Mouse (Mus musculus) forebrain, embryonic 16.5 days (tissue): ENCODE results near the gene Csrp3. TPM values are rescaled to one million over a fixed set of nuclear protein-coding genes. Genes with fewer than 3 reads are reported as not detected.

Experiments
- ATAC-seq: fragments of 200-750 bp; cut with Nextera tagmentation; 2 replicates; pipeline ENCODE4 v1.8.0; 2017; ENCODE audit warnings: mild to moderate bottlenecking, moderate library complexity
- H3K27ac ChIP-seq: fragments of 300-500 bp; sonication (generic); 2 replicates; pipeline ENCODE4 v1.5.1; 2014; ENCODE audit warnings: low read length, control low read depth
- H3K27me3 ChIP-seq: fragments of 300-500 bp; sonication (generic); replicated peaks from 2 replicates; pipeline ENCODE4 v1.6.1; 2014; ENCODE audit warnings: low read length; ENCODE audit not compliant: control insufficient read depth, insufficient read depth
- H3K36me3 ChIP-seq: fragments of 300-500 bp; sonication (generic); 2 replicates; pipeline ENCODE4 v1.6.1; 2014; ENCODE audit not compliant: control insufficient read depth, insufficient read depth
- H3K4me1 ChIP-seq: fragments of 300-500 bp; sonication (generic); replicated peaks from 2 replicates; pipeline ENCODE4 v1.6.1; 2014; ENCODE audit warnings: low read length; ENCODE audit not compliant: control insufficient read depth, insufficient read depth
- H3K4me2 ChIP-seq: fragments of 300-500 bp; sonication (generic); 2 replicates; pipeline ENCODE4 v1.6.1; 2014; ENCODE audit warnings: mild to moderate bottlenecking, low read length, control low read depth
- H3K4me3 ChIP-seq: fragments of 300-500 bp; sonication (generic); replicated peaks from 2 replicates; pipeline ENCODE4 v1.5.1; 2014; ENCODE audit warnings: mild to moderate bottlenecking, low read length, control low read depth
- H3K9ac ChIP-seq: fragments of 300-500 bp; sonication (generic); replicated peaks from 2 replicates; pipeline ENCODE4 v1.6.1; 2014; ENCODE audit warnings: low read depth, low read length, control low read depth
- H3K9me3 ChIP-seq: fragments of 300-500 bp; sonication (generic); 2 replicates; pipeline ENCODE4 v1.6.1; 2016; ENCODE audit warnings: low read length; ENCODE audit not compliant: control insufficient read depth
- WGBS: fragments of 180-500 bp; shearing (Covaris S2); extraction: QIAGEN DNeasy Blood & Tissue Kit; methylation state at CpG from one replicate; pipeline ENCODE4 v1.1.7; 2014; 5-methylcytosine and 5-hydroxymethylcytosine counted together
- polyA plus RNA-seq: library from polyadenylated mRNA; unstranded; fragments of >200 nt; fragmentation: Nextera tagmentation; extraction: Ambion mirVana; gene quantifications from 2 replicates; pipeline ENCODE4 v1.2.1, GENCODE M21; 2015

The Csrp3 gene
- not detected in 2 replicates for polyA plus RNA-seq

DNA sequence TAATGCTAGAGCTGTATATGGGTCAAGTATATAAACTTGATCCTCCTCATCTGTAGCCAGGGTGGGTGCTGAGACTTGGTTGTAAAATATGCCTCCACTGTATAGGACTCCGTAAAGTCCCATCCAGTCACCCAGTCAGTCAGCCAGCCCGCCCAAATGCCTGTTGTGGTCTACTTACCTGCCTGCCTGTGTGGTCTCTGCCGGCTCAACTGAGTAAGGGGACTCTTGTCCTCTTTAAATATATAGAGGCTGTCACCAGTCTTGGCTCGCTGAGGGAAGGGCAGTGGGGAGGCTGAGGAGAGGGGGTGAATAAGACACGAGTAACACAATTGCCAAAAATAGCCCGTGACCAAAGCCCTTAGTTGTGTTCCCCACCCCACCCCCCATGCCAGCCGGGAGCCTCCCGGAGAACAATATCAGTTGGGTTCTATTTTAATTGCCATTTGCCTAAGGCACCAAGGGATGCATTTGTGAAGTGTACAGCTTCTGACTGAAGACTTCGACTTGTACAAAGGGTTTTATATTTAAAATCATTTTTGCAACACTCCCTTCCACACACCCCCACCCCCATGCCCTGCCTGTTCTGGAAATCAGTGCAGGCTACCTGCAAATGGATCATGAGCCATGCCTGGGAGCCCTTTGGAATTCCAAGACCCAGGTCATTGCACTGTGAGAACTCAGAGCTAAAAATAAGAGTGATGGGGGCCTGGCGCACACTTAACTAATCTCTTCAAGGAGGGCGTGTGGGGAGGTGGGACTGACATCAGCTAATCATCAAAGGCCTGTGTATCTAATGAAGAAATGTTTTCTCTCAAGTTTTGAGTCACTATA lies at the start of gene Csrp3:
Csrp3 (minus strand) TSS at position 214 of the 831 bp plus-strand sequence.
- no peak for ATAC-seq

GRCm38 (mm10) chr7:48896051-48896450 lies 48.2 kb upstream of the Csrp3 start:
- 90% methylated on average over 4 of the region's 4 CpGs for WGBS

More for the DNA sequence above, at the start of gene Csrp3:
- Histone ChIP-seq H3K4me3 (no peak within 1 kb of the TSS), H3K9me3 (no peaks in the 10 kb centered on the region), H3K27me3 (no peaks in the 10 kb centered on the region), H3K27ac (no peak within 1 kb of the TSS), H3K4me1 (0 out of 2 replicates have a peak, but pooled peaks cover 3% of the 10 kb centered on the region), H3K9ac (no peak within 1 kb of the TSS), H3K4me2 (no peak within 1 kb of the TSS), H3K36me3 (no peaks in the 10 kb centered on the region)
- 42% methylated on average over 11 of the region's 11 CpGs for WGBS

DNA sequence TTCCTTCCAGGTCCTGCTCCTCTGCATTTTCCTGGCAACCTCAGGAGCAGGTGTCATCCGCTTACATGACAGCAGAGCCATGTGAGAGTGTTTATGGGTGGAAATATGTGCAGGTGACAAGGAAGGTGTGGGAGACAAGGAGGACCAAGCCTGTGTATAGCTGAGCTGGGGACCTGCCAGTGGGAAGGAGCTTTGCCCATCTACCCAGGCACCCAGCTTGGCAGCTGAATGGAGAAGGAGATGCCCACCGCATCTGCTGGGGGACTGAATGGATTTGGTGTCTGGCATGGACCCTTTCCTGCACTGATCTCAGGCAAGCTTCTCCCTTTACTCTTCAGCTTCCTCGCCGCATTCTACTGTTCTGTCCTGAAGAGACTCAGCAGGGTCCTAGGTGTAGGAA lies 47.6 kb upstream of the Csrp3 start:
- H3K27me3 ChIP-seq, result peaks cover 8% of the 10 kb centered on the region; the same call in 1 of the 2 replicates

More at GRCm38 (mm10) chr7:48896051-48896450, 48.2 kb upstream of the Csrp3 start:
- Histone ChIP-seq H3K36me3 (no peaks in the 10 kb centered on the region), H3K4me2 (no peak overlapping the region), H3K9me3 (no peaks in the 10 kb centered on the region), H3K9ac (no peak overlapping the region), H3K27ac (no peak overlapping the region), H3K4me1 (peaks cover 13% of the 10 kb centered on the region), H3K4me3 (no peak overlapping the region), H3K27me3 (peaks cover 8% of the 10 kb centered on the region; the same call in 1 of the 2 replicates)
- no peak for ATAC-seq

DNA sequence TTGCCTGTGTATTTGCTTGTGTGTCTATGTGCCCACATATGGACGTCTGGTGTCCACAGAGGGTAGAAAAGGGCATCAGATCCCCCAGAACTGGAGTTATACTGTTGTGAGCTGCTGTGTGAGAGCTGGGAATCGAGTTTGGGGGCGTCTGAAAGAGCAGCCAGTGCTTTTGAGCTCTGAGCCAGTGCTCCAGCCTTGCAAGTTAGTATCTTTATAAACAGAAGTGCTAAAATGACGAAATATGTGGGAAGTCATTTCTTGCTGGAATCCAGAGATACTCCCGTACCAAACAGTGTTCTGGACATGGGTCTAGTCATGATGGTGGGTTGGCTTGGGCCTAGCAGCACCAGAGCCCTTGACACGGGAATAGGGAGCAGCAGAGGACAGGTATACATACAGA lies 46.9 kb upstream of the Csrp3 start:
- WGBS, result 79% methylated on average over 6 of the region's 6 CpGs
- no peak for ATAC-seq

More for the DNA sequence above, 47.6 kb upstream of the Csrp3 start:
- peaks cover 17% of the 10 kb centered on the region for H3K4me1 ChIP-seq
- no peak overlapping the region for H3K27ac ChIP-seq
- ATAC-seq, result no peak
- no peak overlapping the region for H3K4me3 ChIP-seq
- no peak overlapping the region for H3K9ac ChIP-seq
- H3K9me3 ChIP-seq, result no peaks in the 10 kb centered on the region
- WGBS, result 85% methylated on average over 4 of the region's 4 CpGs
- H3K36me3 ChIP-seq, result no peaks in the 10 kb centered on the region
- H3K4me2 ChIP-seq, result no peak overlapping the region

GRCm38 (mm10) chr7:48894152-48894551 lies 46.3 kb upstream of the Csrp3 start:
- Histone ChIP-seq H3K4me2 (no peak overlapping the region), H3K27me3 (peaks cover 5% of the 10 kb centered on the region; the same call in 1 of the 2 replicates), H3K27ac (no peak overlapping the region), H3K9me3 (no peaks in the 10 kb centered on the region), H3K9ac (no peak overlapping the region), H3K4me1 (peaks cover 17% of the 10 kb centered on the region), H3K4me3 (no peak overlapping the region), H3K36me3 (no peaks in the 10 kb centered on the region)
- ATAC-seq, result peak; percentile 33; the same call in 1 of the 2 replicates
- under 1% methylated on average over 6 of the region's 6 CpGs for WGBS

More for the DNA sequence above, 46.9 kb upstream of the Csrp3 start:
- no peak overlapping the region for H3K27ac ChIP-seq
- H3K4me2 ChIP-seq, result no peak overlapping the region
- H3K9ac ChIP-seq, result no peak overlapping the region
- H3K36me3 ChIP-seq, result no peaks in the 10 kb centered on the region
- peaks cover 17% of the 10 kb centered on the region for H3K4me1 ChIP-seq
- H3K9me3 ChIP-seq, result no peaks in the 10 kb centered on the region
- no peak overlapping the region for H3K4me3 ChIP-seq
- H3K27me3 ChIP-seq, result peaks cover 8% of the 10 kb centered on the region; the same call in 1 of the 2 replicates

DNA sequence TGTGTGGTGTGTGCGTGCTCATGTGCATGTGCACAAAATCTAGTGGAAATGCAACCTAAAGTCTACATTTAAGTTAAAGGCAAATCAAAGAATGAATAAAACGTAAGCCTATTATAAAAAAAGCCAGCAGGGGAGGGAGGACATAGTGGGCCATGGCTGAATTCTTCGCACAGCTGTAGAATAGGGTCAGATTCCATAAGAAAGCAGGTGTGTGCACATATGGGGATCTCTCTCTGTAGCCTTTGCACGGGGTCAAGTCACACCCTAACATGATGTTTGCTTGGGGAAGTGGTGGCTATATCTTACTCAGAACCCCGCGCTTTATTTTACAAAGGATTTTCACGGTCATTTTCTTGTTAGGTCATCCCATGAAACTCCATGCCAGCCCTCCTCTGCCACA lies 45.3 kb upstream of the Csrp3 start:
- H3K9ac ChIP-seq, result no peak overlapping the region
- H3K4me1 ChIP-seq, result peaks cover 17% of the 10 kb centered on the region
- H3K27me3 ChIP-seq, result peaks cover 2% of the 10 kb centered on the region; the same call in 1 of the 2 replicates
- H3K36me3 ChIP-seq, result no peaks in the 10 kb centered on the region
- no peak overlapping the region for H3K4me3 ChIP-seq
- no peak overlapping the region for H3K27ac ChIP-seq
- H3K9me3 ChIP-seq, result no peaks in the 10 kb centered on the region
- ATAC-seq, result no peak
- WGBS, result 88% methylated on average over 7 of the region's 7 CpGs
- no peak overlapping the region for H3K4me2 ChIP-seq

DNA sequence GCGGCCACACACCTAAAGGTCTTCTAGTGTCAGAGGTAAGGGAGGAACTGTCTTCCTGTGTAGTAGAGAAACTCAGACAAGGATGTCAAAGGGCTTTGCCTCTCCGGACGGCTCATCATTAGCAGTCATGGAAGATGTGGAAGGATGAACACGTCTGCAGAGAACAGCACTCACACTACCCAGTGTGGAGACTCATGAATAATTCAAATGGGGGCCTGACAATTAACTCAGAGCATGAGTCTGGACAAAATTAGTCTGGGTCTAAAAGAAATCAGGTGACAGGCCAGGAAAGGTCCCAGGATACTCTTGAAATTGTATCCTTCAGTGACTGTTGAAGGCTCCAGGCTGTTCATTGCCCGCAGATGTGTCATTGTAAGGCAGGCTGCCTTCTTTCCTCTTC lies 43.2 kb upstream of the Csrp3 start:
- WGBS, result 23% methylated on average over 5 of the region's 5 CpGs
- H3K4me2 ChIP-seq, result no peak overlapping the region
- H3K36me3 ChIP-seq, result no peaks in the 10 kb centered on the region
- no peak overlapping the region for H3K27ac ChIP-seq
- no peaks in the 10 kb centered on the region for H3K9me3 ChIP-seq
- no peak overlapping the region for H3K9ac ChIP-seq
- H3K4me1 ChIP-seq, result peaks cover 7% of the 10 kb centered on the region; the same call in 1 of the 2 replicates
- H3K27me3 ChIP-seq, result no peaks in the 10 kb centered on the region; the same call in 1 of the 2 replicates
- 0 out of 2 replicates have a peak, but pooled peaks have one; percentile 29 for ATAC-seq
- H3K4me3 ChIP-seq, result no peak overlapping the region

GRCm38 (mm10) chr7:48888751-48889150 lies 40.9 kb upstream of the Csrp3 start:
- H3K4me1 ChIP-seq, result peaks cover 7% of the 10 kb centered on the region; the same call in 1 of the 2 replicates
- H3K27me3 ChIP-seq, result peaks cover under 1% of the 10 kb centered on the region; the same call in 1 of the 2 replicates
- H3K9ac ChIP-seq, result no peak overlapping the region
- no peaks in the 10 kb centered on the region for H3K36me3 ChIP-seq
- no peak overlapping the region for H3K4me2 ChIP-seq
- no peaks in the 10 kb centered on the region for H3K9me3 ChIP-seq
- H3K27ac ChIP-seq, result no peak overlapping the region
- no peak overlapping the region for H3K4me3 ChIP-seq
- 81% methylated on average over 2 of the region's 2 CpGs for WGBS
- no peak for ATAC-seq

DNA sequence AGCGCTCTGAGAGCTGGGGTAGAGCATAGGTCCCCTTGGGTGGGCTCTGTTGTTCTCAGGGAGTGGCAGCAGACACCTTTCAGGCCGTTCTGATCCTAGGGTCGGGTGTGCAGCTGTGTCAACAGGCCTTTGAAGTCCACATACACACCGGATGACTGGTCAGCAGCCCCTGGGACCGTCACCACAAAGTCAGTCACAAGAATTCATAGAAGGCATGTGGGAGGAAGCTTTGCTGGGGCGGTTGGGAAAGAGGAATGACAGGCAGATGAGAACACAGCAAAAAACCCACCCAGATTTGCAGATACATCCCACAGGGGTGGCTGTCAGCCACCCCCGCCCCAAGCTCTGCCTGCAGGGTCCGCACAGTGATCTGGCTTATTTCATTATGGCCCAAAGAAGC lies 40.1 kb upstream of the Csrp3 start:
- H3K4me3 ChIP-seq, result no peak overlapping the region
- no peaks in the 10 kb centered on the region for H3K9me3 ChIP-seq
- H3K4me1 ChIP-seq, result peaks cover 7% of the 10 kb centered on the region; the same call in 1 of the 2 replicates
- 55% methylated on average over 8 of the region's 8 CpGs for WGBS
- H3K36me3 ChIP-seq, result no peaks in the 10 kb centered on the region
- H3K9ac ChIP-seq, result no peak overlapping the region
- H3K4me2 ChIP-seq, result no peak overlapping the region
- H3K27ac ChIP-seq, result no peak overlapping the region
- 0 out of 2 replicates have a peak, but pooled peaks cover 7% of the 10 kb centered on the region for H3K27me3 ChIP-seq
- no peak for ATAC-seq
